Mouse (Mus musculus): ENCODE measurements around the gene Stip1.

- TF ChIP-seq MEF2A (IDR thresholded peaks at IDR 0.05; ENCODE audit: borderline replicate concordance, low read depth, low read length): no peak
- no peak for TF ChIP-seq POLR2A (IDR thresholded peaks at IDR 0.05; ENCODE audit: low read depth, low read length)
- no peak for TF ChIP-seq JUND (conservative IDR thresholded peaks at IDR 0.05; ENCODE audit: low read depth, low read length)
- TF ChIP-seq MXI1 (IDR thresholded peaks at IDR 0.05; ENCODE audit: low read depth, low read length): no peak
Observed at GRCm38 (mm10) chr19:7067344-7068050, 27.7 kb upstream of the Stip1 start.
